23 mouse cellular contexts compared by ENCODE assay signal in genomic region chr5:64468307-64468706, GRCm38 (mm10).
A peak's percentile ranks its signal among the peaks of the same experiment; 100 is the strongest.
DNase-seq lines count a peak whose midpoint lies in the region; ATAC-seq and TF ChIP-seq lines count a peak whose summit lies in the region.
"Had no signal": no experiment of that assay in that cellular context is flagged by ENCODE, and none has a peak within 500 bp of the region (broad histone marks: within the 10 kb centered on the region; RNA-seq: fewer than 3 reads in every experiment).

No protein-coding gene starts in this region.

- no peaks in the 10 kb centered on the region for H3K27me3 ChIP-seq in intestine, postnatal 0 days (replicated peaks; ENCODE audit: control insufficient read depth, insufficient read depth, low read length)
- H3K27me3 ChIP-seq: CH12.LX; embryonic facial prominence, embryonic 15.5 days; heart, embryonic 15.5 days had no signal

- 73% methylated on average over 7 of the region's 7 CpGs for WGBS in lung, adult 2 months
- 73% methylated on average over 7 of the region's 7 CpGs for WGBS in intestine, postnatal 0 days

- no peak overlapping the region for H3K4me3 ChIP-seq in lung, adult 2 months (replicated peaks; ENCODE audit: extremely low read depth, low read depth, low read length)
- no peak overlapping the region for H3K4me3 ChIP-seq in intestine, postnatal 0 days (ENCODE audit: low read depth, low read length)
- H3K4me3 ChIP-seq: embryonic facial prominence, embryonic 15.5 days; erythroblast, embryonic 14.5 days; forebrain, embryonic 10.5 days; heart, adult 2 months; heart, embryonic 15.5 days; hindbrain, embryonic 10.5 days had no signal

- DNase-seq in lung, adult 18-20 months = peak; percentile 50 to 64
- DNase-seq in lung, postnatal 14 days = no peak
- DNase-seq in lung, adult 2 months = peak; percentile 18
- peak; percentile 10 for DNase-seq in lung, postnatal 10 days
- DNase-seq in c-Kit-positive CD71-positive TER-119-positive erythroid progenitor cells, embryonic 14.5 days (ENCODE audit: low spot score) = no peak
- DNase-seq: adrenal gland, adult 8-10 months; adrenal gland, postnatal 36 days; cerebellum, adult 11 months; cerebellum, adult 8-10 months; cerebellum, postnatal 14 days; embryo, embryonic 11 days; gastrocnemius, postnatal 10 days; heart, adult 2 months had no signal

- no peaks in the 10 kb centered on the region for H3K9me3 ChIP-seq in intestine, postnatal 0 days (ENCODE audit: control insufficient read depth)
- H3K9me3 ChIP-seq: embryonic facial prominence, embryonic 15.5 days; forebrain, embryonic 10.5 days; heart, embryonic 15.5 days; hindbrain, embryonic 10.5 days had no signal

- ATAC-seq in intestine, postnatal 0 days = no peak
- ATAC-seq: forebrain, embryonic 14.5 days had no signal

- no peak overlapping the region for H3K9ac ChIP-seq in intestine, postnatal 0 days (ENCODE audit: low read depth, low read length)
- H3K9ac ChIP-seq: embryonic facial prominence, embryonic 15.5 days; heart, embryonic 15.5 days; hindbrain, embryonic 14.5 days had no signal

- H3K4me1 ChIP-seq in lung, adult 2 months (ENCODE audit: control insufficient read depth, insufficient read depth, low read length) = peaks cover 4% of the 10 kb centered on the region
- no peaks in the 10 kb centered on the region for H3K4me1 ChIP-seq in intestine, postnatal 0 days (replicated peaks; ENCODE audit: control insufficient read depth, insufficient read depth, low read length)
- H3K4me1 ChIP-seq: embryonic facial prominence, embryonic 15.5 days; heart, embryonic 15.5 days; hindbrain, embryonic 10.5 days had no signal

- no peak for TF ChIP-seq POLR2A in lung, adult 2 months (IDR thresholded peaks at IDR 0.05; ENCODE audit: borderline replicate concordance, extremely low read depth, low read depth, low read length)

- H3K4me2 ChIP-seq in intestine, postnatal 0 days (replicated peaks; ENCODE audit: low read depth) = no peak overlapping the region
- H3K4me2 ChIP-seq: embryonic facial prominence, embryonic 15.5 days; heart, embryonic 11.5 days; heart, embryonic 15.5 days; hindbrain, embryonic 14.5 days had no signal

- no peaks in the 10 kb centered on the region for H3K36me3 ChIP-seq in intestine, postnatal 0 days (ENCODE audit: control insufficient read depth, insufficient read depth)
- H3K36me3 ChIP-seq: embryonic facial prominence, embryonic 15.5 days; forebrain, embryonic 10.5 days; heart, embryonic 15.5 days; hindbrain, embryonic 10.5 days had no signal

- no peak for TF ChIP-seq CTCF in lung, adult 2 months (IDR thresholded peaks at IDR 0.05; ENCODE audit: insufficient read depth, low read length)
- TF ChIP-seq CTCF in intestine, postnatal 0 days (IDR thresholded peaks at IDR 0.05; ENCODE audit: low read depth) = no peak

- no peak overlapping the region for H3K27ac ChIP-seq in intestine, postnatal 0 days (ENCODE audit: low read depth, low read length)
- H3K27ac ChIP-seq: embryonic facial prominence, embryonic 15.5 days; forebrain, embryonic 10.5 days; heart, embryonic 15.5 days; hindbrain, embryonic 10.5 days; hindbrain, embryonic 14.5 days had no signal

Comparison
In these comparisons a context has a peak if more than half of its experiments do, and no peak if none do; other contexts are left out.
1. DNase-seq: peak in lung, adult 18-20 months (2 of 2), lung, adult 2 months (single experiment) and lung, postnatal 10 days (single experiment); none in lung, postnatal 14 days (single experiment) and c-Kit-positive CD71-positive TER-119-positive erythroid progenitor cells, embryonic 14.5 days (single experiment).